Mouse (Mus musculus) frontal cortex, adult 2 months (tissue): ENCODE measurements around the gene Mfsd9. TPM values are rescaled to one million over a fixed set of nuclear protein-coding genes. Genes with fewer than 3 reads are reported as not detected.

Experiments
- polyA plus RNA-seq: library from polyadenylated mRNA; depleted of rRNA; stranded (reverse); fragments of >200 nt; gene quantifications from 2 replicates; pipeline ENCODE4 v1.2.3, GENCODE M21; 2012; rRNA removed

Mfsd9 gene
- polyA plus RNA-seq, 1 experiment, result 2.9 TPM

Other genes with a start within 250 kb of the Mfsd9 start
- 2.3 and 3.4 TPM in 2 replicates for gene Slc9a4, start 210.6 kb downstream of the Mfsd9 start, polyA plus RNA-seq
- 3.8 and 4.9 TPM in 2 replicates for gene Slc9a2, start 110.1 kb downstream of the Mfsd9 start, polyA plus RNA-seq
- gene Tmem182, start 14.9 kb upstream of the Mfsd9 start, polyA plus RNA-seq, result 0.64 and 0.84 TPM in 2 replicates